Mouse (Mus musculus) megakaryocyte, adult 5-6 weeks (primary cell): Measurements from ENCODE around the gene Prkch. TPM values are rescaled to one million over a fixed set of nuclear protein-coding genes. Genes with fewer than 3 reads are reported as not detected.

ENCODE experiments used
- ATAC-seq: 2 replicates; pipeline ENCODE4 v1.8.0; 2016; ENCODE audit warnings: mild to moderate bottlenecking, inconsistent platforms; ENCODE audit not compliant: poor library complexity, severe bottlenecking
- total RNA-seq, 2 experiments: library from RNA; stranded (forward) in 1 of 2; stranded (reverse) in 1 of 2; fragments of 153-499, 151-499 nt in 1 of 2; fragments of 221-1000, 200-1000 nt in 1 of 2; gene quantifications; 2 replicates each; pipeline versions ENCODE4 v1.2.3 to v1.2.4; 2015 to 2017

Gene Prkch
- total RNA-seq, 2 experiments from 2014 or later, result 14.0 to 15.5 TPM

- ATAC-seq, result no peak
Observed at GRCm38 (mm10) chr12:73815892-73816291, 231.3 kb downstream of the Prkch start.

DNA sequence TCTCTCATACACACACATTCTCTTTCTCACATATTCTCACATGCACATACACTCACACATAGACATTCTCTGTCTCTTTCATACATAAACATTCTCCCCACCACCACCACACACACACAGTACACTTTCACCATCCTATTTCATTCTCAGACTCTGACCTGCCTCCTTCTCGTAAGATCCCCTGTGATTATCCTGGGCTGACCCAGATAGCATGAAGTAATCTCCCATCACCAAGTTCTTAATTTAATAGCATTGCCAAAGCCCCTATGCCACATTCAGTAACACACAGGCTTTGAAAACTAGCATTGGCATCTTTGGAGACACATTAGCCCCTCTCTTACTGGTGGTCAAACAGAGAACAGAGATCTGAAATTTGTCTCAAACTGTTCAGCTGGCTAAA lies 232.3 kb downstream of the Prkch start:
- no peak for ATAC-seq

GRCm38 (mm10) chr12:73818801-73819200 lies 234.2 kb downstream of the Prkch start:
- no peak for ATAC-seq

DNA sequence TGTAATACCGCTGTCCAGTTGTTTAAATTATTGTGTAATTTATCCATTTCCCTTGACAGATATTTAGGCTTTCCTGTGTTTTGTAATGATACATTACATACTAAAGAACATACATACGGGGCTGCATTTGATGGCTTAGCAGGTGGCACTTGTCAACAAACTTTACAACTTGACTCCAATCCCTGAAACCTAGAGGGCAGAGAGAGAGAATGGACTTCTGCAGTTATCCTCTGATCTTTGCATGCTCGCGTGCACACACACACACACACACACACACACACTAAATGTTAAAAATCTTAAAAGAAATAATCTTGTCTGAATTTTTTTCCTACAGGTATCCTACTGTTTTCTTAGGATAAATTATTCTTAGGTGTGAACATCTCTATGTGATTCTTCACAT lies 236.6 kb downstream of the Prkch start:
- ATAC-seq, result no peak

- no peak for ATAC-seq
Observed at GRCm38 (mm10) chr12:73822331-73822730, 237.7 kb downstream of the Prkch start.

DNA sequence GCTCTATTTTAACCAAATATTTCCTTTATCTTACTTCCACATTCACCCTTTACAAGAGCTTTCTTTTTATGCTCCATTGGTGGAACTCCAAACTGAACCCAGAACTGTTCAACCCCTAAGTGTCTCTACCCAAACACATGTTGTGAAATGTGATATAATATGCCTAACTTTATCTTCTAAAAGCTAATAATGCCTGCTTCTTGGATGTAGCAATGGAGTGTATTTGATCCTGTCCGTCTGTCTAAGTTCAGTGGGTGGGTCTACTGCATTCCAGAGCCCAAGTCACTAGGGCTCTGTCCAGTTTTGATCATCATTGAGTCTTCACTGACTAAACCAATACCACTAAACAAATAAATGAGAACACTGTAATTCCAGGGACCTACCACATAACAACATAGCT lies 240.2 kb downstream of the Prkch start:
- ATAC-seq, result no peak

Other genes with a start within 250 kb of the Prkch start
- 0.16 TPM in 1 of 2 replicates, not detected in the other for gene Tmem30b, start 38.4 kb upstream of the Prkch start, total RNA-seq (2015)
- not detected in 2 replicates for gene Tmem30b, start 38.4 kb upstream of the Prkch start, total RNA-seq (2017)